Mouse (Mus musculus) neural tube, embryonic 11.5 days (tissue): Measurements from ENCODE around the gene Akain1. TPM values are rescaled to one million over a fixed set of nuclear protein-coding genes. Genes with fewer than 3 reads are reported as not detected.

Experiments
- ATAC-seq: fragments of 200-750 bp; cut with Nextera tagmentation; 2 replicates; pipeline ENCODE4 v1.8.0; 2017; ENCODE audit warnings: moderate number of reproducible peaks, mild to moderate bottlenecking, moderate TSS enrichment, moderate library complexity; ENCODE audit not compliant: insufficient read depth, low FRiP score, low TSS enrichment
- DNase-seq: peaks from one replicate; pipeline ENCODE4 v3.0.0-alpha.2; 2015; ENCODE audit warnings: low spot score
- H3K27ac ChIP-seq: fragments of 300-500 bp; sonication (generic); 2 replicates; pipeline ENCODE4 v1.5.1; 2014; ENCODE audit warnings: low read depth, mild to moderate bottlenecking, low read length
- H3K27me3 ChIP-seq: fragments of 300-500 bp; sonication (generic); 2 replicates; pipeline ENCODE4 v1.6.1; 2014; ENCODE audit warnings: mild to moderate bottlenecking, low read length, mixed read lengths; ENCODE audit not compliant: control insufficient read depth, insufficient read depth
- H3K36me3 ChIP-seq: fragments of 300-500 bp; sonication (generic); 2 replicates; pipeline ENCODE4 v1.6.1; 2014; ENCODE audit warnings: mild to moderate bottlenecking, low read length, moderate library complexity, mixed read lengths; ENCODE audit not compliant: control insufficient read depth, insufficient read depth
- H3K4me1 ChIP-seq: fragments of 300-500 bp; sonication (generic); 2 replicates; pipeline ENCODE4 v1.6.1; 2014; ENCODE audit warnings: low read length, mixed read lengths; ENCODE audit not compliant: control insufficient read depth, insufficient read depth
- H3K4me2 ChIP-seq: fragments of 300-500 bp; sonication (generic); 2 replicates; pipeline ENCODE4 v1.6.1; 2014; ENCODE audit warnings: low read depth, mild to moderate bottlenecking, moderate library complexity
- H3K4me3 ChIP-seq: fragments of 300-500 bp; sonication (generic); 2 replicates; pipeline ENCODE4 v1.5.1; 2014; ENCODE audit warnings: low read depth, low read length
- H3K9ac ChIP-seq: fragments of 300-500 bp; sonication (generic); 2 replicates; pipeline ENCODE4 v1.6.1; 2014; ENCODE audit warnings: mild to moderate bottlenecking, low read length
- H3K9me3 ChIP-seq: fragments of 300-500 bp; sonication (generic); 2 replicates; pipeline ENCODE4 v1.6.1; 2016; ENCODE audit warnings: low read length; ENCODE audit not compliant: control insufficient read depth
- WGBS: fragments of 180-500 bp; shearing (Covaris S2); extraction: QIAGEN DNeasy Blood & Tissue Kit; methylation state at CpG from one replicate; pipeline ENCODE4 v1.1.7; 2014; 5-methylcytosine and 5-hydroxymethylcytosine counted together
- polyA plus RNA-seq: library from polyadenylated mRNA; unstranded; fragments of >200 nt; fragmentation: Nextera tagmentation; extraction: Ambion mirVana; gene quantifications from 2 replicates; pipeline ENCODE4 v1.2.1, GENCODE M21; 2014

Gene Akain1
- polyA plus RNA-seq, 1 experiment from 2014 or later: 0.32 TPM

DNA sequence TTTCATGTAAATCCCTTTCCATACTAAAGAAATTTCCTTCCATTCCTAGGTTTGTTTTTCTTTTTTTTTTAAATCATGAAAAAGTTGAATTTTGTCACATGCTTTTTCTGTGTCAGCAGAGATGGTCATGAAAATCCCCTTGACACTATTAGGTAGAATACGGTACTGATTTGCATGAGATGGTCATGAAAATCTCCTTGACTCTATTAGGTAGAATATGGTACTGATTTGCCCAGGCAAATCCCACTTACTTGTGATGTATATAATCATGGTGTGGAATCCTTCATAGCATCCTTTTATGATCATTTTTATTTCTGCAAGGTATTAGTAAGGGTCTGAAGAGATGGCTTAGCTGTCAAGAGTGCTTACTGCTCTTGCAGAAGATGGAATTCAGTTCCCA is 17.5 kb upstream of the Akain1 start:
- H3K9ac ChIP-seq: no peak overlapping the region
- no peak for ATAC-seq
- no peak for DNase-seq
- no peak overlapping the region for H3K27ac ChIP-seq
- 2% methylated on average over 1 of the region's 1 CpGs for WGBS
- no peaks in the 10 kb centered on the region for H3K27me3 ChIP-seq
- no peaks in the 10 kb centered on the region for H3K36me3 ChIP-seq
- no peak overlapping the region for H3K4me3 ChIP-seq
- no peak overlapping the region for H3K4me2 ChIP-seq
- H3K4me1 ChIP-seq: peaks cover 4% of the 10 kb centered on the region; the same call in 1 of the 2 replicates
- H3K9me3 ChIP-seq: no peaks in the 10 kb centered on the region

GRCm38 (mm10) chr17:69437836-69438235 is 1.3 kb upstream of the Akain1 start:
- Histone ChIP-seq H3K27me3 (peaks cover 42% of the 10 kb centered on the region), H3K4me2 (no peak overlapping the region), H3K9me3 (no peaks in the 10 kb centered on the region), H3K9ac (no peak overlapping the region), H3K36me3 (no peaks in the 10 kb centered on the region), H3K4me3 (no peak overlapping the region), H3K27ac (no peak overlapping the region), H3K4me1 (peaks cover 6% of the 10 kb centered on the region; the same call in 1 of the 2 replicates)
- no peak for DNase-seq
- ATAC-seq: no peak
- 77% methylated on average over 5 of the region's 5 CpGs for WGBS

- no peak overlapping the region for H3K27ac ChIP-seq
- peak overlapping the region; percentile 39; the same call in 1 of the 2 replicates for H3K4me3 ChIP-seq
- H3K9me3 ChIP-seq: no peaks in the 10 kb centered on the region
- no peaks in the 10 kb centered on the region for H3K36me3 ChIP-seq
- H3K4me1 ChIP-seq: peaks cover 6% of the 10 kb centered on the region; the same call in 1 of the 2 replicates
- ATAC-seq (no peak), DNase-seq (no peak)
- peaks cover 42% of the 10 kb centered on the region for H3K27me3 ChIP-seq
- no peak overlapping the region for H3K9ac ChIP-seq
- peak overlapping the region; percentile 69 for H3K4me2 ChIP-seq
- 32% methylated on average over 14 of the region's 14 CpGs for WGBS
These were observed 640 bp upstream of the Akain1 start for GRCm38 (mm10) chr17:69438486-69438885.

DNA sequence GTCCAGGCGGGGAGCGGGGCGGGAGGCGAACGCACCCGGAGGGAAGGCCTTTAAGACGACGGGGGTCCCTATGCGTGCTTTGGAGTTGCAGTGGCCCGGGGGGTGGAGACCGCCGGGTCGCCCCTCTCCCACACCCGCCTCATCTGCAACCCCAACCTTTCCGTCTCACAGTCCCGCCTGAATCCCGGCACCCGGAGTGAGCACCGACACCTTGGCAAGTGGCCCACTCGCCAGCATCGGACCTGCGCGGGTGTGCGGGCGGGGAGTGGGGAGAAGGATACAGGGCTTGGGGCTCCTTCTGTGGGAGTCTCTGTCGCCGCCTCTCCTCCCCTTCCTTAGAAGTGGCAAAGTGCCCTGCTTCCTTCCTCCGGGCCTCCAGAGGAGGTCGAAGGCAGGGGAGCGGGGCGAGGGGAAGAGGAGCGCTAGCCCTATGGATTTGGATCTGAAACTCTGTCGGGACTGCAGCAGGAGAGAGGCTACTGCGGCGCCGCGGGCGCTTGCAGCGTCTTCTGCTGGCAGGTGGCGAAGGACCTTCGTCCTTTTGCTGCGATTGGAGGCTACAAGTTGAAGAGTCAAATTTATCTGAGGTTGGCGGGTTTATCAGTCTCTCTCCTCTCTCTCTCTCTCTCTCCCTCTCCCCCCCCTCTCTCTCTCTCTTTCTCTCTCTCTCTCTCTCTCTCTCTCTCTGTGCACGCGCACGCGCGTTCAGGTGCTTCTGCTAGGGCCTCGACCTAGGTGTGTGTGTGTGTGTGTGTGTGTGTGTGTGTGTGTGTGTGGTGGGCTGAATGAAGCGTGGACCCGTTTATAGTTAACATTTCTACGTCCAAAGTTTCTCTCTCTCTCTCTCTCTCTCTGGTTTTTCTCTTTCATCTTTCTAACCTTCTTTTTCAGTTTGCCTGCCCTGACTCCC is 700 bp downstream of the Akain1 start:
- ATAC-seq: peak; percentile 52
- peak overlapping the region; percentile 69 for H3K4me2 ChIP-seq
- no peaks in the 10 kb centered on the region for H3K36me3 ChIP-seq
- peaks cover 6% of the 10 kb centered on the region; the same call in 1 of the 2 replicates for H3K4me1 ChIP-seq
- no peak overlapping the region for H3K9ac ChIP-seq
- H3K27me3 ChIP-seq: peaks cover 42% of the 10 kb centered on the region
- no peaks in the 10 kb centered on the region for H3K9me3 ChIP-seq
- no peak for DNase-seq
- H3K27ac ChIP-seq: no peak overlapping the region
- peak overlapping the region; percentile 39 for H3K4me3 ChIP-seq
- WGBS: under 1% methylated on average over 35 of the region's 52 CpGs

- Histone ChIP-seq H3K4me3 (no peak overlapping the region), H3K9me3 (no peaks in the 10 kb centered on the region), H3K36me3 (no peaks in the 10 kb centered on the region), H3K4me1 (peaks cover 6% of the 10 kb centered on the region; the same call in 1 of the 2 replicates), H3K27me3 (peaks cover 42% of the 10 kb centered on the region), H3K27ac (no peak overlapping the region), H3K9ac (no peak overlapping the region), H3K4me2 (no peak overlapping the region)
- no peak for DNase-seq
- WGBS: 14% methylated on average over 9 of the region's 9 CpGs
- no peak for ATAC-seq
These were observed 1.9 kb downstream of the Akain1 start for GRCm38 (mm10) chr17:69441041-69441440.

DNA sequence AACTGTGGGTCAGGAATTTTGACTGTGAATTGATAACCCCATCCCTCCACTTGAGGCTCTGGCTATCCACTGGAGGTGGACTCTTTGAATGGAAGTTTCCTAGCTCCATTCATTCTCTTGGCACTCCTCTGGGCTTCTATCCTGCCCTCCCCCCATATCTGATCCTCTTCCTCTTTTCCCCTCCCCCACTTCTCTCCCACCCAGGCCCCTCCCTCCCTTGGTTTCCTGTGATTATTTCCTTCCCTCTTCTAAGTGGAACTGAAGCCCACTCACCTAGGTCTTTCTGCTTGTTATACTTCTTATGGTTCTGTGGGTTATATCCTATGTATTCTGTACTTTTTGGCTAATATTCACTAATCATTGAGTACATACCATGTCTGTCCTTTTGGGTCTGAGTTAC is 9.6 kb downstream of the Akain1 start:
- Histone ChIP-seq H3K4me1 (no peaks in the 10 kb centered on the region), H3K4me3 (no peak overlapping the region), H3K9me3 (no peaks in the 10 kb centered on the region), H3K27me3 (no peaks in the 10 kb centered on the region), H3K36me3 (no peaks in the 10 kb centered on the region), H3K9ac (no peak overlapping the region), H3K4me2 (no peak overlapping the region), H3K27ac (no peak overlapping the region)
- DNase-seq: no peak
- ATAC-seq: no peak

GRCm38 (mm10) chr17:69461680-69462079 is 22.6 kb downstream of the Akain1 start:
- Histone ChIP-seq H3K4me1 (no peaks in the 10 kb centered on the region), H3K9ac (no peak overlapping the region), H3K27ac (no peak overlapping the region), H3K4me3 (no peak overlapping the region), H3K36me3 (no peaks in the 10 kb centered on the region), H3K27me3 (no peaks in the 10 kb centered on the region), H3K4me2 (no peak overlapping the region), H3K9me3 (no peaks in the 10 kb centered on the region)
- 91% methylated on average over 7 of the region's 7 CpGs for WGBS
- no peak for ATAC-seq
- no peak for DNase-seq

- no peak overlapping the region for H3K9ac ChIP-seq
- no peaks in the 10 kb centered on the region for H3K36me3 ChIP-seq
- H3K27ac ChIP-seq: no peak overlapping the region
- H3K27me3 ChIP-seq: no peaks in the 10 kb centered on the region
- DNase-seq: no peak
- no peaks in the 10 kb centered on the region for H3K9me3 ChIP-seq
- H3K4me1 ChIP-seq: no peaks in the 10 kb centered on the region
- H3K4me2 ChIP-seq: no peak overlapping the region
- 88% methylated on average over 3 of the region's 3 CpGs for WGBS
- H3K4me3 ChIP-seq: no peak overlapping the region
- ATAC-seq: no peak
These were observed 23.9 kb downstream of the Akain1 start for GRCm38 (mm10) chr17:69463037-69463436.

DNA sequence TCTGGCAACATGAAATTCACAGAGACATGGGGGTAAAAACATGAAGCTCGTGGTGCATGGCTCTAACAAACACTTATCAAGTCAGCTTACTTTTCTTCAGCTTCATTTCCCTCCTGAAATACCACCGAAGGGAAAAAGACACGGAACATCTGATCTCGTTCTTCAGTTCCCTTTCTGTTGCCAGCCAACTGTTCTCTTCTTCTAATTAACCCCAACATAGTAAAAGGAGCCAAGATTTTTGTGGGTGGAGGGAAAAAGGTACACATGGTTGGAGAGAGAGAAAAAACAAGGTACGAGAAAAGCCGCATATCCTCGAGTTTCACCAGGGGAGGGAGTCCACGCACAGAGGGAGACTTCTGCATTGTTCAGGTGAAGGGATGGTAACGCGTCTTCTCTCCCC is 32.0 kb downstream of the Akain1 start:
- Histone ChIP-seq H3K4me1 (peaks cover 3% of the 10 kb centered on the region; the same call in 1 of the 2 replicates), H3K9ac (no peak overlapping the region), H3K27me3 (no peaks in the 10 kb centered on the region), H3K27ac (no peak overlapping the region), H3K4me2 (no peak overlapping the region), H3K9me3 (no peaks in the 10 kb centered on the region), H3K36me3 (no peaks in the 10 kb centered on the region), H3K4me3 (no peak overlapping the region)
- ATAC-seq (no peak), DNase-seq (no peak)
- WGBS: 56% methylated on average over 10 of the region's 10 CpGs
